Mouse (Mus musculus) MN1 (cell line): ENCODE data around the gene Aph1a.
"Not testable (repeated sequence)": the region's sequence is repeated elsewhere in the genome, so short reads cannot be mapped to it uniquely, and the experiment has no call there.

Source experiments
- DNase-seq: peaks from one replicate; pipeline ENCODE4 v3.0.0-alpha.2; 2016; ENCODE audit warnings: low spot score

The Aph1a gene

GRCm38 (mm10) chr3:95893606-95894316 lies at the start of gene Aph1a:
Gene Aph1a, plus strand, starts transcription at chr3:95893969.
- peak; percentile 97 for DNase-seq

- no peak for DNase-seq
Measured at GRCm38 (mm10) chr3:95850611-95851010, 43.2 kb upstream of the Aph1a start.

GRCm38 (mm10) chr3:95851317-95851716 lies 42.5 kb upstream of the Aph1a start:
- DNase-seq = no peak

GRCm38 (mm10) chr3:95855502-95856089 lies 38.2 kb upstream of the Aph1a start, which contains the start of gene Prpf3:
Gene Prpf3, minus strand, starts transcription at chr3:95855885.
- peak; percentile 97 for DNase-seq

GRCm38 (mm10) chr3:95856115-95856514 lies 37.7 kb upstream of the Aph1a start:
- peak; percentile 65 for DNase-seq

- not testable (repeated sequence) for DNase-seq
Measured at GRCm38 (mm10) chr3:95857050-95857449, 36.7 kb upstream of the Aph1a start.

- DNase-seq = not testable (repeated sequence)
Measured at GRCm38 (mm10) chr3:95858278-95858677, 35.5 kb upstream of the Aph1a start.

GRCm38 (mm10) chr3:95860323-95860722 lies 33.4 kb upstream of the Aph1a start:
- peak; percentile 48 for DNase-seq

GRCm38 (mm10) chr3:95861216-95861615 lies 32.6 kb upstream of the Aph1a start:
- DNase-seq = no peak

GRCm38 (mm10) chr3:95861796-95862195 lies 32.0 kb upstream of the Aph1a start:
- peak; percentile 82 for DNase-seq

GRCm38 (mm10) chr3:95863578-95863977 lies 30.2 kb upstream of the Aph1a start:
- DNase-seq = no peak

GRCm38 (mm10) chr3:95865050-95865449 lies 28.7 kb upstream of the Aph1a start:
- no peak for DNase-seq

GRCm38 (mm10) chr3:95865571-95865970 lies 28.2 kb upstream of the Aph1a start:
- DNase-seq = no peak

GRCm38 (mm10) chr3:95866071-95866470 lies 27.7 kb upstream of the Aph1a start:
- DNase-seq = no peak

GRCm38 (mm10) chr3:95867408-95867807 lies 26.4 kb upstream of the Aph1a start:
- no peak for DNase-seq

- DNase-seq = no peak
Measured at GRCm38 (mm10) chr3:95870976-95871375, 22.8 kb upstream of the Aph1a start.

- peak; percentile 88 for DNase-seq
Measured at GRCm38 (mm10) chr3:95871392-95871867, 22.3 kb upstream of the Aph1a start, which contains the start of gene Mrps21. Gene Mrps21, minus strand, starts transcription at chr3:95871519.

- no peak for DNase-seq
Measured at GRCm38 (mm10) chr3:95872048-95872447, 21.7 kb upstream of the Aph1a start.

GRCm38 (mm10) chr3:95879063-95879462 lies 14.7 kb upstream of the Aph1a start:
- DNase-seq = no peak

GRCm38 (mm10) chr3:95881979-95882815 lies 11.6 kb upstream of the Aph1a start, which contains the start of gene Ciart:
Gene Ciart, minus strand, starts transcription at chr3:95882251.
- DNase-seq = peak; percentile 99

GRCm38 (mm10) chr3:95882816-95883425 lies 10.8 kb upstream of the Aph1a start:
- DNase-seq = peak; percentile 84

- DNase-seq = no peak
Measured at GRCm38 (mm10) chr3:95884400-95884799, 9.4 kb upstream of the Aph1a start.
